Mouse (Mus musculus): ENCODE data around the gene Sestd1. TPM values are rescaled to one million over a fixed set of nuclear protein-coding genes. Genes with fewer than 3 reads are reported as not detected.

Gene Sestd1
- 6.4 and 7.0 TPM in 2 replicates for polyA plus RNA-seq (2015; fragmentation: Nextera tagmentation; extraction: Ambion mirVana)

DNA sequence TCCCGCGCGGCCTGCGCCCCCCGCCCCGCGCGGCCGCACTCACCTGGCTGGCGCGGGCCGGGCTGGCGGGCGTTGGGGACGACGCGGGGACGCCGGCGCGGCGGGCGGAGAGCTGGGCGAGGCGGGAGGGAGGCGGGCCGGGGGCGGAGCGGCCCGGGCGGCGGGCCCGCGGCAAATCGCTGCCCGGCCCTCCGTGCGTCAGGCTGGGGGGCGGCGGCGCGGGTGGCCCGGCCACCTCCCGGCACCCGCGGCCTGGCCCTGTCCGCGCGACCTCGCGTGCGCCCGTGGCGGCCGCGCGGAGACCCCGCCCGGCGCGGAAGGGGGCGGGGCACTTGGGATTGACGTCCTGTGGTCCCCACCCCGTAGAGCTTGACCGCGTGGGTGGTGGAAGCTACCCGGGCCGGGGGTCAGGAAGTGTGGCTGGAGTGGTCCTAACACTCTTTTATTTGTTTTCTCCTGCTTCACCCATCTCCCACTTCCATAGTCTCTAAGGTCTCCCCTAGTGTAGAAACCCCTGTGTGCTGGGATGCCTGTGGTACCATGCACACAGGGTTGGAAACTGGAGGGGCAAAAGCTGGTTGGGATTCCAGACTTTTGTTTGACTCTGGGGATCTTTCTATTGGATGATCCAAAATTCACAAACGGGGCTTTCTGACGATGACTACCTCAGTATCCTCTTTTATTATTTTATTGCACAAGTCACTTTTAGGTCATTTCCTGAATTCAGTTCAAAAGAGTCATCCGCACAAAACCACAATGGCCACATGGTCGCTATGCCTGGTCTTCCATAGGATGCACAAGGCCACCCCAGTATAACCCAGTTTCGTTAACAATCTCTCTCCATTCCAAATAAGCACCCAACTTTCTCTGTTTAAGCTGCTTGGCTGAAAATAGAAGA is at the start of gene Sestd1:
Gene Sestd1, minus strand, starts transcription at position 81 of the 898 bp plus-strand sequence.

DNA sequence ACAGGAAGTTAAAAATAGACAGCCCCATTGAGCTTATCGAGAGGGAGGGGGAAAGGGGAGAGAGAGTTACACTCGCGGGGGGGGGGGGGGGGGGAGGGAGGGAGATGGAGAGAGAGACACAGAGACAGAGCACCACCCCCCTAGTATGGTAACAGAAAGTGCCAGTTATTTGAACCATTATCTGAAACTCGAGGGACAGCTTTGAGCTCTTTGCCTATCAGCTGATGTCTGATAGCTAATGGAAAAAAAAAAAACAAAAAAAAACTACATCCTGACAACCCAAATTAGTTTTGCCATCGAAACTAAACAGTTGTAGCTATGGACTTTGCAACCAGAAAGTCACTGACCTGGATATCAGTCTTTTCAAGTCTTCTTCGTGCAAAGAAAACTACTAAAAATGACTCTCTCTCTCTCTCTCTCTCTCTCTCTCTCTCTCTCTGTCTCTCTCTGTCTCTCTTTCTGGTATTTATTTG is 109.7 kb downstream of the Sestd1 start, which contains the start of gene Ccdc141:
Gene Ccdc141, minus strand, starts transcription at position 4 of the 473 bp plus-strand sequence.

Other genes starting within 250 kb of the Sestd1 start
- 55.9 and 67.6 TPM in 2 replicates for gene Ccdc141, start 110.0 kb downstream of the Sestd1 start, polyA plus RNA-seq (2015; fragmentation: Nextera tagmentation; extraction: Ambion mirVana)